Mouse (Mus musculus) layer of hippocampus, adult 18-20 months (tissue): Measurements from ENCODE around the gene Supt16. TPM values are rescaled to one million over a fixed set of nuclear protein-coding genes. Genes with fewer than 3 reads are reported as not detected.

Experiments used
- DNase-seq, 2 experiments: peaks; one replicate each; pipeline ENCODE4 v3.0.0; 2022; ENCODE audit warnings: low spot score in 2 of 2
- long read RNA-seq: library from polyadenylated mRNA; stranded (forward); transcript quantifications from one replicate; pipeline ENCODE4 v2.0.0, GENCODE M21; 2021
- total RNA-seq, 2 experiments: library from RNA; stranded (reverse); gene quantifications; 2 replicates each; pipeline ENCODE4 v1.2.3; 2021

The Supt16 gene
- 10 to 100 TPM; 50.6 to 54.8 TPM for total RNA-seq
- long read RNA-seq, full-length matches to known transcripts: 5 of 9 reads
- long read RNA-seq, partial matches to known transcripts: 2 of 9 reads
- long read RNA-seq, other reads (novel, unspliced or antisense): 2 of 9 reads

DNA sequence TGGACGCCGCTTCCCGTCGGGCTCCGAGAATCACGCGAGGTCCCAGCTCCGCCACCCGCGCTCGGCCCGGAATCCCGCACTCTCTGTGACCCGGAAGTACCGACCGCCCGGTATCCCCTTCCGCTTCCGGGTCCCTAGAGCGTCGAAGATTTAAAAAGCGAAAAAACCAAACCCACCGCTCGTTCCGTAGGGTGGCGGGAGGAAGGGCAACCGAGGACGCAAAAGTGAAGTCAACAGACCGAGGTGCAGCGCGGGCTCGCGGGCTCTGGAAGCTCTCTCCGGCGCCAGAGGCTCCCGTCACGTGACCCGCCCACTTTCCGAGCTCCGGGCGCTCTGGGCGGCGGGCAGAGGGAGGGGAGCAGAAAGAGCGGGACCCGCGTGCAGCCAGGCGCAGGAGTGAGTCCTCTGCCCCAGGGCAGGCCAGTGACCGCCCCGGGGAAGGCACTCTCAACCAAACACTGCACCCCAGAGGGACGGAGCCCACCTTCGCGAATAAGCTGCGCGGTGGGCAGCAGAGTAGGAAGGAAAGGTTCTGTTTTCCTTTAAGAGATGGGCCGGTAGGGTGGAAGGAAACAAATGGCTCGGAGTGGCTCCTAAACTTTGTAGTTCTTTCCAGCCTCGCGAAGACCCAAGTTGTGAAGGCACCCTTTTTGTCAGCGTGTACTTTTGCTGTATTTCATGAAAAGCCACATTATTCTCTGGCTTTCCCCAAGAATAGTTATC is at the start of gene Supt16:
Gene Supt16 (minus strand): TSS at position 261 of the 723 bp plus-strand sequence.
- peak; percentile 72 to 80 for DNase-seq

DNA sequence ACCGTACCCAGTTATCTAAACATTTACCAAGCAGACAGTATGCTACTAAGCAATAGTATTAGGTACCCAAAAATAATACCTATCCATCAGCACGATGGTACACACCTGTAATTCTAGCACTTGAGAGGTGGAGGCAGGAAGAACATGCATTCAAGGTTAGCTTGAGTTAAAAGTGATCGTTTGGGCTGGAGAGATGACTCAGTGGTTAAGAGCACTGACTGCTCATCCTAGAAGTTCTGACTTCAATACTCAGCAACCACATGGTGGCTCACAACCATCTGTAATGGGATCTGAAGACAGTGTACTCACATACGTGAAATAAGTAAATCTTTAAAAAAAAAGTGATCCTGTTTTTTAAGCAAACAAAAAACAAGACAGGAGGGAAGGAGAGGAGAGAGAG is 48.9 kb upstream of the Supt16 start:
- DNase-seq: no peak

DNA sequence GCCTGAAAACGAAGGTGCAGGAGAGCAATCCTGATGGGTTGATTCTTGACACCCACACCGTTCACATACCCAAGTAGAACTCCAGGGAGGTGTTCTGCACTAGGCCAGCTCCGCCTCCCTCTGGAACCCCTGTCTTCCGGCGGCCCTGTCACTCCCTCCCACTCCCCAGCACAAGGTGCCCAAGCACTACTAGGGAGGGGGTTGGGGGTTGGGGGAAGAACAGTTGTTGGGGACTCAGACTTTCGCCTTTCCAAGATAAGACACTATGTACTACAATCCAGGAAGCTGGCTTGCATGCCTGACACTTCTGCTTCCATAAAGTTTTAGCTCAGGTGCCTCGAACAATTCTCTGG is 47.5 kb upstream of the Supt16 start:
- peak in 1 of 2 experiments; percentile 12 for DNase-seq

DNA sequence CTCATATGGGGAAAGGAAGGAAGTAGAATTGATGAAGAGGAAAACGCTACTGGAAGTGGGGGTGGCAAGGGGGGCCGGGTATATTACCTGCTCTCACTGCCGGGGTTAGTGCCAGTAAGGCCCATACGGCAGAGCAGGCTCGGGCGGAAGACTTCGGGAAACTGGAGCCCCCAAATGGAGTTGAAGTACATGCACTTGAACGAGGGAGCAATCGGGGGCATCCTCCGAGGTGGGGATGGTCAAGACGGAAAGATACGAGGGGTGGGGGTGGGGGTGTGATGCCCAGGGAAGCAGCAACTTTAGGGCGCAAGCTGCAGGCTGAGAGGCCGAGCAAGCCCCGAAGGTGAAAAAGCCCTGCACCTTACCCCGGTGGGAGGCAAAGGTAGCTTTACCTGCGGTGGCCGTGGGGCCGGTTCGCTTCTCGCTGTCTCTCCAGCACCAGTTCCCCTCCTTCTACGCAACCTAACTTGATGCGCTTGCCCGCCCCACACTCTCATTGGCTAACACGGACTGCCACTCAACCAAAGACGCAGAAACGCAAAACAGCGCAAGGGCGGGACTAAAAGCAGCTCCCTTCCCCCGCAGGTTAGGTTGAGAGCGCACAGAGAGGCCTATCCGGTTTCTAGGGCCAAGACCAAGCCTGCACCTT is 46.9 kb upstream of the Supt16 start:
- DNase-seq: peak; percentile 97 to 99

DNA sequence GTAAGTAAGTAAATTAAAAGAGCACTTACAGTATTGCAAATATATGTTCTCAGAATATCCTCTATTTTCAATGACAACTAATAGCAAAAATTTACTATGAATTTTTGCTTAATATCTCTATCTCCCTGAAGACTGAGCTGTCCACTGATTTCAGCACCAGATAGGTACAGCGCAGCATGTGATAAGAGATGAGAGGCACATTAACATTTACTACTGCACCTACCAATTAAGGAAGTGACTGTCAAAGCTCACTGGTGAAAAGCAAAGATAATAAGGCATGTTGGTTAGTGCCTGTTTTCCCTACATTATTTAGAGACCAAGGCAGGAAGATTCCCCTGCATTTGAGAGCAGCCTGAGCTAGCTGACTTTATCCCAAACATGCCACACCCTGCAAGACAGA is 39.0 kb upstream of the Supt16 start:
- DNase-seq: no peak

DNA sequence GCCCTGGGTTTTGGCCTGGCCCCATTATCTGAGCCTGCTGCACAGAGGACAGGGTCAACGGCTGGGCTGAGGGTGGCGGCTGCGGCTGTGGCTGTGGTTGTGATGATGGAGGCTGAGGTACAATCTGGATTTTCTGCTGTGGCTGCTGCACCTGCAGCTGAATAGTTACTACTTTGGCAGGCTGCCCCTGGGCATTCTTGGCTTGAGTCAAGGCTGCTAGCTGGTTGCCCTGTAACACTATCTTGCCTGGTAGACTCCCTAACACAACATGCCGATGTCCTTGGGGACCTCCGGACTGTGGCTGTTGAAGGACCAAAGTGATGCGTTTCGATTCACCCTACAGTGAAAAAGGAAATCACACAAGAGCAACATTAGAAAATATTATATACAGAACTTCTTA is 37.9 kb upstream of the Supt16 start:
- no peak for DNase-seq

DNA sequence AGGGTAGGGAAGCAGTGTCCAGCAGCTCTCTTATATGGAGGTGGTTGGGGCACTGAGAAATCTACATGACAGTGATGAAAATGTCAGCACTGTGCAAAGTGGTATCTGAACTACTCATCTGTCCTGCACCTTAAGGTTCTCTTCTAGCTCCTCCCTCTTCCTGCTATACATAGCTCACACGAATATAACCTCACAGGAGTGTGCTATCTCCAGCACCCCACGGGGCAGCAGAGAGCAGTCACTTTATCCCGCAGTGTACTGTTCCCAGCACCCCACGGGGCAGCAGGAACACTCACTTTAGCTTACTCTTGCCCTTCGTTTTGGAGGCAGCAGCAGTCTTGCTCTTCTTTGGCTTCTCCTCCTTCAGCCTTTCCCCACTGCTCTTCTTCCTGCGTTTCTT is 35.0 kb upstream of the Supt16 start:
- DNase-seq: no peak

DNA sequence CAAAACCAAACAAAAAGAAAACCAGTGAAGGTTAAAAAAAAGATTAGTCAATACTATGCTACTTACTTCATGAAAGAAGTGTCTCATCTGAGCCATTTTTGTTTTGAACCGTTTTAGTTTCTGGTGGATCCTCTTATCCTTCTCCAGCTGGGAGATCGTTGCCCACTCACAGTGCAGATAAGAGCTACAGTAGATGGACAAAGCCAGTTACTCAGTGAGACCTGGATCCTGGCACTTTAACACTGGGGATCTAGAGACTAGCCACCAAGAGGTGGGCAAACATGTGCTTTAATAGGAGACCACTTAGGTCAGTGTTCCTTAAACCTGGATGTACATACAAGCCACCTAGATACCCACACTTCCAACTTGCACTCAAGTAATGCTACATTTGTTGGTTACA is 28.8 kb upstream of the Supt16 start:
- DNase-seq: no peak

DNA sequence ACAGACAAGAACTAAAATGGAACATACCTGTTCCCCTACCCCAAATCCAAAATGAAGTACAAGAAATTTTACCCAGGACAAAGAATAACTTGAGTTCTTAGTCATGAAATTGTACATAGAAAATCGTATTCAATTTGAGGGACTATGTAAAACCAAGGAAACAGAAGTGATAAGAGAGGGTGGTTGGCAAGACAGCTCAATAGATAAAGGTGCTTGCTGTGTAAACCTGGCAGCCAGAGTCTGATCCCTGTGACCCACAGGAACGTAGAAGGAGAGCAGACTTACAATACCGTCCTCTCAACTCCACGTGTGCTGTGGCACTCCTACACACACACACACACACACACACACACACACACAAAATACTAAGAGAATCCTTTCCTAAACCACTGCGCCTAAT is 20.0 kb upstream of the Supt16 start:
- no peak for DNase-seq

DNA sequence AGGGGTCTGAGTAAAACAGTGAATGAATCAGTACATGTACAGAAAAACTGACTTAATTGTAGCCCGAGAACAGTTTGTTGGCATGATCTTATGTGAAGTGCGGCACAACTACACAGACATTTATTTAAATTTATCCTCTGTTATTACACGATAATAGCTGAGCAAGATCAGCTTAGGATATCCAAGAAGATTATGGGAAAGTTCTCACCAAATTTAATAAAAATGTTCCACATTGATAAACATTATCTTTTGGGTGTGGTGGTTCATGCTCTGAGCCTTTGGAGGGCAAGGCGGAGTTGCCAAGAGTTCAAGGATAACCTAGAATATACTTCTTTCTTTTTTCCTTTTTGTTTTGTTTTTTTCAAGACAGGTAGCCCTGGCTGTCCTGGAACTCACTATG is 2.2 kb upstream of the Supt16 start:
- DNase-seq: no peak

DNA sequence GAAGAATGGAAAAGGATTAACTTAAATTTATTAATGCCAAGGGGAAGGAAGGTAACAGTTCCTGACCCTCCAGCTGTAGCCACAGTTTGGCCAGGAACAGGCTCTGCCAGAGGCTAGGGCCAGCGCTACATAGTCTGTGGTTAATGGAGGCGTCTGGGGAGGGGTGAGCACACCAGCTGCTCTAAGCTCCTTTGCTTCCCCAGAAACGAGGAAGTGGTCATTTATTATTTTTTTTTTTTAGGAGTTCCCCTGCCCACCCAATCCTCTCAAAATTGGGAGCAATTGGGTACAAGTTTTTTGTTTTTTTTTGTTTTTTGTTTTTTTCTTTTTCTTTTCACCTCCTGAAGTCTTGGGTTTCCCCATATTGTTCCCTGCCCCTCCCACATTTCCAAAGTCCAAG is 925 bp upstream of the Supt16 start:
- DNase-seq: no peak

DNA sequence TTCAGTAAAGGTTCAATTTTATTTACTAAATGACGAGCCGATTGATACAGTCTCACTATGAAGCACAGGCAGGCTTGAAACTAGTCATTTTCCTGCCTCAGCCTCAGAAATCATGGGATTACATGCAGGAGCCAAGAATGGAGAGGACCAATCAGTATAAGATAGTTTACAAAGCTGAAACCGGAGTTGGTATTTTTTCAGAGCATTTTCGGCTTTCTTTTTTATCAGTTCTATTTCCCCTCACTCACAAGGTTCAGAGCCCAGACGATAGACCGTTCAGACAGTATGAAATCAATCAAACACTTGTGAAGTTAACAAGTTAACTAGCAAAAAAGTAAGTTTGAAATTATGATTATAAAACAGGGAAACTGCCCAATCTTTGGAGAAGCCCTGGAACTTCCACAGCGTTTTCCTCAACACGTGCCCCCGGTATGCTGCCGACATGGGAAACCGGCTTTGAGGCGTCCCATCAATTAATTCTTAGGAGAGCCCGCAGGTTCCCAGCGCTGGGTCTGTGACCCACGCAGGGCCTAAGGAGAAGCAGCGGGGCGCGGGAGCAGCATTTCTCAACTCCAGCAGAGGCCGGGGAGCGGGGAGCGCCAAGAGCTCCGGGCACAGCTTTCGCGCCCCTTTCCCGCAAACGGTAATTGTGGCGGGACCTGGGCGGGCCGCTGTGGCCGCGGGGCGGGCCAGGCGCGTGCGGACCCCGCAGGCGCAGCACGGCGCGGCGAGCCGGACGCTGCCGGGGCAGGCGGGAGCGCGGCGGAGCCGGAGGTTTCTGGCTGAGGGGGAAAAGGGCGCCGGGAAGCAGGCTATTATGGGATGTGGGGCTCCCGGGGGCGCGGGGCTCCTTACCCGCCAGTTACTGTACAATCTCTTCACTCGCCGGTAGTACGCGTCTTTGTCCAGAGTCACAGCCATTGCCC is 723 bp downstream of the Supt16 start:
- peak in 1 of 2 experiments; percentile 12 for DNase-seq

DNA sequence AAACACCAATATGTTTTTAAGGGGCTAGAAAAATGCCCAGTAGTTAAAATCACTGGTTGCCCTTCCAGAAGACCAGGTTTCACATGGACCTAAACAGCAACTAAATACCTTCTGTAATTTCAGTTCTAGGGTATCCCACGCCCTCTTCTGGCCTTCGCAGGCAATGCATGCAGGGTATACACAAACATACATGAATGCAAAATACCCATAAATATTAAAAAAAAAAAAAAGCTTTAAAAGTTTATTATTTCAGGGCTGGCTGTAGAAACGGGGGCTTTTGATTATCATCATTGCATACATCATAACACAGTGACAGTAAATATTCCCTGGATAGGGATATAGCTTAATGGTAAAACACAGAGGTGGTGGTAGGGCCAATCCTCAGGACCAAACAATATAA is 1.5 kb downstream of the Supt16 start:
- DNase-seq: peak in 1 of 2 experiments; percentile 18

DNA sequence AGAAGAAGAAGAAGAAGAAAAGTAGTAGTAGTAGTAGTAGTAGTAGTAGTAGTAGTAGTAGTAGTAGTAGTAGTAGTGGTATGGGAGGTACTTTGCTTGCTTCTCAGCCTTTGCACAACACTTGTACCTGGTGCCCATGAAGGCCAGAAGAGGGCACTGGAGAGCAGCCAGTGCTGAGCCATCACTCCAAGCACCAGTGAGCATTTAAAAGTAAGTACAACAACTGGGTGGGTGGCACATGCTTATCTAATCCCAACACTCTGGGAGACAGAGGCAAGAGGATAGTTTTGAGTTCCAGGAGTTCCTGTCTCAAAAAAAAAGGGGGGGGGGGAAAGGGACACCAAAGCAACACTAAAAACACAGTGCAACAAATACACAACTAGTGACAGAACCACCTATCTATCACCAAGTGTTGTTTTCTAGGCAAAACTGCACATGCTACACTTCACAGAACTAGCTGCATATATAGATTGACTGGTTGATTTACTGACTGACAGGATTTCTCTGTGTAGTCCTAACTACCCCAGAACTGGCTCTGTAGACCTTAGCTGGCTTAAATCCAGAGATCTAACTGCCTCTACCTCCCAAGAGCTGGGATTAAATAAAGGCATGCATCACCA is 6.4 kb downstream of the Supt16 start:
- DNase-seq: peak in 1 of 2 experiments; percentile 20

DNA sequence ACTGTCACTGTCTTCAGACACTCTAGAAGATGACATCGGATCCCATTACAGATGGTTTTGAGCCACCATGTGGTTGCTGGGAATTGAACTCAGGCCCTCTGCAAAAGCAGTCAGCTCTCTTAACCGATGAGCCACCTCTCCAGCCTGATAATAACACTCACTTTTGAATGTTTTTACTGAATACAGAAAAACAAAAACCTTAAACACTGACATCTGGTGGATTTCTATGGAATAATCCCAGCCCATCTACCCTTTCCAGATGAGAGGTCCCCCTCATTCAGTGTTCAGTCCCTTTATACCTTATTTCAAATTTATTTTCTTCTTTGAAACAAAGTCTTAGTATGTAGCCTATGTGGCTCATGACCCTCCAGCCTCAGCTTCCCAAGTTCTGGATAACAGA is 7.7 kb downstream of the Supt16 start:
- no peak for DNase-seq

DNA sequence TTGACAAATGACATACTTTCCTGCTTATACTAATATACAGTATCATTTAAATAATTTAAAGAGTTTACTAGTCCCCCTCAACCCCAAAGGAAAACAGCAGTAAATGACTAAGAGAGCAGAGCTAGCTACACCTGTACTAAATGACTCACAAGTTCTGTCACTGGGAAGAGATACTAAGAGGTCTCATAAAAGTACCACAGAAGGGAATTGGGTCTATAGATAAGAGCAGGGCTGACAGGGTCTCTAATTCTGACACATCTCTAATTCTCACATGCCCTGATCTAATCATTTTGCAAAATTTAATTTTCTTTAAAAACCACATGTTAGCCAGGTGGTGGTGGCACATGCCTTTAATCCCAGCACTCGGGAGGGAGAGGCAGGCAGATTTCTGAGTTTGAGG is 8.4 kb downstream of the Supt16 start:
- no peak for DNase-seq

DNA sequence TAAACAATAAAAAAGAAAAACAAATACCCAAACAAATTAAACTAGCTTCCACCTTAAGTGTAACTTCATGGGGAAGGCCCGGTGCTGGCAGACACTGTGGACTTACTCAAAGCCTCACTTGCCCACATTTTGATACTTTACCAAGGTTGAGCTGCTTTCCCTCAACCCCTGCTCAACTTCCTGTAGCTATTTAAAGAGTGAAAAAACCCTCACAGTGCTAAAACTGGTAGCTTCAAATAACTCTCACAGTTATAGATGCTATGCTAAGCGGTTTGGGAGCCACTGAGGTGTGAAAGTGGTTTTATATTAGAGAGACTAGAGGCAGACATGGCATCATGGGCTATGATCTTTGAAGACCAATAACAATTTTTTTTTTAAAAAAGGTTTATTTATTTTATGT is 30.6 kb downstream of the Supt16 start:
- DNase-seq: no peak

DNA sequence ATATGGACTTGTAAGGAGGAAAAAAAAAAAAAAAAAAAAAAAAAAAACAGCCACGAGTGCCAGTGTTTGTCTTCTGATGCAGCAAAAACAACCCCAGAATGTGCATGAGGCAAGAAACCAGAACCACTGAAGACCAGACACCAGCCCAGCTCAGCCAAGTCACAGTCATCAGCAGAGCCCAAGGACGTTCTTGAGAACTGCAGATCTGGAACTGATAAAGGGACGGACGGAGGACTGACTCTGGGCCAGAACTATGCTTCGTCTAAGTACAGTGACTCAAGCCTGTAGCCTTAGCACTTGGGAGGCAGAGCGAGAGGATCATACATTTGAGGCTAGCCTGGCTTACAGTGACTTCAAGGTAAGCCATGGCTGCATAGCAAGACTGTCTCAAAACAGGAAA is 36.3 kb downstream of the Supt16 start:
- DNase-seq: no peak

DNA sequence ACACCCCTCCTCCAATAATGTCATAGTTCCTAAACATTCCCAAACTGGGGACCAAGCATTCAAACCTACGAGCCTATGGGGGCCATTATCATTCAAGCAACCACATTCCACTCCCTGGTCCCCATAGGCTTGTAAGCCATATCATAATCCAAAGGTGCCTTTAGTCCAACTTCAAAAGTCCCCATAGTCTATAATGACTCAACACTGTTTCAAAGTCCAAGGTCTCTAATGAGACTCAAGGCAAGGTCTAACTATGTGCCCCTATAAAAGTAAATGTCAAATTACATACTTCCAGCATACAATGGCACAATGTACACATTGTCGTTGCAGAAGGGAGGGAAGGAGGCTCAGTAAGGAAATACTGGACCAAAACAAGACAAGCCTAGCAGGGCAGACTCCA is 42.2 kb downstream of the Supt16 start:
- no peak for DNase-seq

DNA sequence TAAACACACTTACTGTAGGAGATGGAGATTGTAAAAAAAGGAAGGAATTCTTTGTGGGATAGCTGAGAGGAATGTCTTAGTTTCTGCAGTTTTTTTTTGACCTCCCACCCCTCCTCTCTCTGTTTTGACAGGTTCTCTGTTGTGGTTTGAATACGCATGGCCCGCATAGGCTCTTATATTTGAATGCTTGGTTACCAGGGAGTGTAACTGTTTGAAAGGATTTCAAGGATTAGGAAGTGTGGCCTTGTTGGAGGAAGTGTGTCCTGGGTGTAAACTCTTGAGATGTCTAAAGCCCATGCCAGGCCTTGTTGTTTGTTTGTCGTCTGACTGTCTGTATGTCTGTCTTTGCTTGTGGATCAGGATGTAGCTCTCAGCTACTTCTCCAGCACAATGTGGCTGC is 44.6 kb downstream of the Supt16 start:
- no peak for DNase-seq

DNA sequence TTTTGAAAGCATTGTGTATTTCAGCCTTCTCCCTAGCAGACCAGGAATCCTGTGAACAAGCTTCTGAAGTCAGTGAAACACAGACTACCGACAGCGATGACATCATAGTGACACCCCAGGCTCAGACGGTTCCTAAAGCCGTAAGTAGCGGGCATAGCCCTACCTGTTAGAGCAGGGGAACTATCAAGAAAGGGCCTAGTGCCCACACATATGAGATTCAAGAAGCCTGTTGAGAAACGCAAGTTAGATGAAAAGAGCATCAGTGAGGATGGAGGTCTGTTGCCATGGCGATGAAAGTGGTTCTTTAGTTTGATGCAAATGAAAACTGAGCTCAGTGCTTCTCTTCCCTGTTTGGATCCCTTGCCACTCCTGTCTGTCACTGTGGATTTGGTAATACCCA is 45.0 kb downstream of the Supt16 start:
- peak; percentile 25 to 57 for DNase-seq
